Mouse (Mus musculus): Measurements from ENCODE around the gene Fam83g.

The Fam83g gene

DNA sequence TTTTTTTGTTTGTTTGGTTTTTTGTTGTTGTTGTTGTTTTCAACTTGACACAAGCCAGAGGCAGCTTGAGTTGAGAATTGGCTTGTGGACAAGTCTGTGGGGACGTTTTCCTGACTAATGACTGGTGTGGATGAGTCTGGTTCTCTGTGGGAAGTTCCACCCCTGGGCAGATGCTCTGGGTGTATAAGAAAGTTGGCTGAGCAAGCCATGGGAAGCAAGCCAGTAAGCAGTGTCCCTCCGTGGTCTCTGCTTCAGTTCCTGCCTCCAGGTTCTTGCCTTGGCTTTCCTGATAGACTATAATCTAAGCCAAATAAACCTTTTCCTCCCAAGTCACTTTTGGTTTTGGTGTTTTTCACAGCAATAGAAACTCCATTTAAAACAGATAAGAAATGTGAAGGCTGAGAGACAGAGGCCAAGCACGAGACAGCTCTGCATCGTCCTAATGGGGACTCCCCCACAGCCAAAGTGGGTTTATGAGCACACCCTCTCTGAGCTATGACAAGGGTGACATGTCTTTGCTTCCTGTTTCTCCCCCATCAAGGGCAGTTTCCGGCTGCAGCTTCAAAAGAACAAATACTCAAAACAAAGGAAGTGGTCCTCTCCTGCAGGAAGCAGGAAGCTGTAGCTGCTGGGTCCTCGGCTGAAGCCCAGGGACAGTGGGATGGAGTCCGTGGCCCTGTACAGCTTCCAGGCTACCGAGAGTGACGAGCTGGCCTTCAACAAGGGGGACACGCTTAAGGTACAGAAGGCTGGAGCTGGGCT is 31.0 kb upstream of the Fam83g start, which contains the start of gene Grap:
Gene Grap (plus strand): TSS at position 580 of the 762 bp plus-strand sequence.
- no peak for DNase-seq

- no peak for DNase-seq
Measured at GRCm38 (mm10) chr11:61653568-61653967, 30.3 kb upstream of the Fam83g start.

- DNase-seq: no peak
Measured at GRCm38 (mm10) chr11:61654786-61655311, 29.0 kb upstream of the Fam83g start.

DNA sequence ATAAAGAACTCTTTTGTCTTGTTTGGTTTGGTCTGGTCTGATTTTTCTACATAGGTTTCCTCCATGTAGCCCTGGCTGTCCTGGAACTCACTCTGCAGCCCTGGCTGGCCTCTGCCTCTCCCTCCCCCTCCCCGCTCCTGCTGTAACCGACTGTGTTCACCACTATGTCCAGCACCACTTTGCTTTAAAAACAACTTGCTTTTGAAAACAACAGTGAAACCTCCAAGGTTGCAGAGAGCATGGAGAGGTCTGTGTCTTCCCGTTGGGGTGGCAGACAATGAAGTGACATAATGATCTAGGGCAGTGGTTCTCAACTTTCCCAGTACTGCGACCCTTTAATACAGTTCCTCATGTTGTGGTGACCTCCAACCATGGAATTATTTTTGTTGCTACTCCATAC is 28.2 kb upstream of the Fam83g start:
- DNase-seq: no peak

GRCm38 (mm10) chr11:61656148-61656850 is 27.6 kb upstream of the Fam83g start:
- no peak for DNase-seq

DNA sequence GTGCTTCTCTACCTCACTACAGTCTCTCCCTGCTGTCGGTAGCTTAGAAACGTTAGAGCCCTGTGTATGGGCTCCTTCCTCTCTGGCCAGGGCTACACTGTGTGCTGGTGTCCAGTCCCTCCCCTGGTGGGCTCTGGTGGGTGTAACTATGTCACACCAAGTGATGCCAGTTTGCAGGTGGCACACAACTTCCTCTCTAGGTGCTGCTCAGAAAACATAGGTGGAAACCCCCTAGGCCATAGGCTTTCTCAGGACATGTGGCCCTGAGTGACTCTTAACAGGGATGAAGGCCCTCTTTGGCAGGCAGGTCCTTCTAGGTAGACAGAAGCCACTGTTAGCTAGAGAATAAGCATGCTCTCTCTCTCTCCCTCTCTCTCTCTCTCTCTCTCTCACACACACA is 26.5 kb upstream of the Fam83g start:
- DNase-seq: no peak

- DNase-seq: peak in 1 of 2 experiments; percentile 32
Measured at GRCm38 (mm10) chr11:61658360-61658922, 25.4 kb upstream of the Fam83g start.

- DNase-seq: peak; percentile 63 to 66
Measured at GRCm38 (mm10) chr11:61659011-61659858, 24.7 kb upstream of the Fam83g start.

DNA sequence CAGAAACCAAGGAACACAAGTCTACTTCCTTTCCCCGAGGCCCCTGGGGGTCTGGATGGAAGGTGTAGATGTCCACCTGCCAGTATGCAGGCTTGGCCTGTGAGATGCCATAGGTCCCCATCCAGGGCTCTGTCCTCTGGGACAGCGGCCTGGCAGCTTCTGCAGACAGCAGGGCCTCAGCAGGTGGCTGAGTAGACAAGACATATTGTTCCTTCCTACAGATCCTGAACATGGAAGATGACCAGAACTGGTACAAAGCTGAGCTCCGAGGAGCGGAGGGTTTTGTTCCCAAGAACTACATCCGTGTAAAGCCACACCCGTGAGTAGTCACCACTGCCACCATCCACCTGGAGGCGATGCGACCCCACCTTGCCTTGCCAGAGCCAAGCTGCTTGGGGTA is 23.9 kb upstream of the Fam83g start:
- DNase-seq: peak; percentile 55 to 62

DNA sequence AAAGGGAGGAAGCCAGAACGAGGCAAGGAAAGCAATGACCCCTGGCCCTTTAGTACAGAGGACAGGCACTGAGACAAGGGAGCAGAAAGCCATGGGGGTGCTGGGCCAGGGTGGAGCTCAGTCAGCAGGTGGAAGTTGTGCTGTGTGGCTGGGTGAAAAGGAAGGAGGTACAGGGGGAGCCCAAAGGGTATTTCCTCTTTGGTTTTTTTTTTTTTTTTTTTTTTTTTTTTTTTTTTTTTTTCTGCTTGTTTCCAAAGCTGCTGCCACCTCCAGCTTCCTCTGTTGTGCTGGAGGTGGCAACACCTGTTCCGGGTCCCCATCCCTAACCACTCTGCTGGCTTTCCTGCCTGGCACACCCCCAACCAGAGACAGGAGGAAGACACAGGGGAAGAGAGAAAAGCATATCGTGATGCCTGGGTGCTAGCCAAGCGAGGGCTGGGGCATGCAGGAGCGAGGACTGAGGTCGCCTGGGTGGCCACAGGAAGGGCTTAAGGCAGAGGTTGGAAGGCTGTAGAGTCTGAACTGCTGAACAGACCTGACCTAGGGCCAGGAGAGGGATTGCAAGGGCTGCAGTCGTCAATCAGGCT is 23.0 kb upstream of the Fam83g start:
- peak in 1 of 2 experiments; percentile 14 for DNase-seq

GRCm38 (mm10) chr11:61662189-61662588 is 21.7 kb upstream of the Fam83g start:
- no peak for DNase-seq

- DNase-seq: no peak
Measured at GRCm38 (mm10) chr11:61665401-61665800, 18.5 kb upstream of the Fam83g start.

DNA sequence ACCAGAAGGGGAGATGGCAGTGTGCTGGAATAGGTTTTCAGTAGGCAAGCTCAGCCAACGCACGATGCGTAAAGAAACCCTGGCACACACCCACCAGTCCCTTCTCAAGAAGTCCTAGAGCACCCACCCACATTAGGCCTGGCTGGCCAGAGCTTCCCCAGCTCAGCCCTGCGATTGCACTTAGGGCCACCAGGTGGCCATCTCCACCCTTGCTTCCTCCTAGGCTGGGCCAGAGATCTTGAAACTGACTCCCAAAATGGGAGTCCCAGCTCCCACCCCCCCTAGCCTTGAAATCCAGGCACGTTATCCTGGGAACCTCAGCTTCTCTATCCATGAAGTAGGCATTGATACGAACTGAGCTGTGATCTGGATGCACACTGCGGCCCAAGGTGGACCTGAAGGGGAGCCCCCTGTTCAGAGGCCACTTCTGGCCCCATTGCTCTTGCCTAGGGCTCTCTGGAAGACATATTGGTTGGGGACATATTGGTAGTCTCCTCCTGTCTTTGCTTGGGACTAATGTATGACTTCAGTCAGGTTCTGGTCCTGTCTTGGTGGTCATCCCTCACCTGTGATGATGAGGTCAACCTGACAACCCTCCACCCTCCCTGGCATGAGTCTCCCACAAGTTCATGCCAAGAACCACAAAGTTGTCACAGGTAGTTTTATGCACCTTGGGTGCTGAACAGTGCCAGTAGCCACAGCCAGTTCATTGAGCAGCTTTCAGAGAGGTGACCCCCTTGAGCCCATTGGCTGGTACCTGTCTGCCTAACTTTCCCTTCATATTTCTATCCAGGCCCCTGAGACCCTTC is 17.7 kb upstream of the Fam83g start:
- DNase-seq: peak; percentile 68 to 80

GRCm38 (mm10) chr11:61667248-61667647 is 16.6 kb upstream of the Fam83g start:
- peak in 1 of 2 experiments; percentile 10 for DNase-seq

- no peak for DNase-seq
Measured at GRCm38 (mm10) chr11:61667782-61668181, 16.1 kb upstream of the Fam83g start.

DNA sequence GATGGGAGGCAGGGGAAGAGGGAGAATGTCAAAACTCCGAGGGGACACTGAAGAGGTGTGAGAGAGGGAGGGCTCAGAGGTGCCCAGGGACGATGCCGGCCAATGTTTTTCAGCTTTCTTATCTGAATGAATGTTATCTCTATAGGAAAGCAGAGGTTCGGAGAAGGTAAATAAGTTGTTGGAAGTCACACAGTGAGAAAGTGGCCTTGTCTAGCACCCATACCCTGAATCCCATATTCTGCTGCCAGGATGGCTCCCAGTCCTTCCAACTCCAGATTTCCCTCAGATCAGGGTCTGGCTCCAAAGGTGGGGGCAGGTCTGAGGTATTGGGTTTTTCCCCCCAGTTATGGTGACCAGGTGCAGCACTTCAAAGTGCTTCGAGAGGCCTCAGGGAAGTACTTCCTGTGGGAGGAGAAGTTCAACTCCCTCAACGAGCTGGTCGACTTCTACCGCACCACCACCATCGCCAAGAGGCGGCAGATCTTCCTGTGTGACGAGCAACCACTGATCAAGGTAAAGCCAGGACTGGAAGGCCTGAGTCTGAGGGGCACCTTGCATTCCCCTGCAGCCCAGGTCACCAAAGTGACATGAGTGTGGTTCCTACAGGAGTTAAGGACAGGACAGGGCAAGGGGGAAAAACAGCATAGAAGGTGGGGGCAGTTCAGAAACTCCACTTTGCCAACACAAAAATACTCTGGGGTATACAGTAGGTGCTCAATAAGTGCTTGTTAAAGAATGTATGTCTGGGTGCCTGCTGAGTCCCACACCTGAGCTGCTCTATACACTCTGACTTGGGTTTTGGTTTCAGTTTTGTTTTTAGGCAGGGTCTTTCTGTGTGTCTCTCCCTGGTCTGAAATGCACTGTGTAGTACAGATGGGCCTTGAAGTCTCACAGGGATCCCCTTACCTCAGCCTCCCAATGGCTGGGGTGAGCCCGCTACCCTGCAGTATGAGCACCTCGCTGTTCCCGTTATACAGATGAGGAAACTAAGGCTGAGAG is 14.1 kb upstream of the Fam83g start:
- no peak for DNase-seq

DNA sequence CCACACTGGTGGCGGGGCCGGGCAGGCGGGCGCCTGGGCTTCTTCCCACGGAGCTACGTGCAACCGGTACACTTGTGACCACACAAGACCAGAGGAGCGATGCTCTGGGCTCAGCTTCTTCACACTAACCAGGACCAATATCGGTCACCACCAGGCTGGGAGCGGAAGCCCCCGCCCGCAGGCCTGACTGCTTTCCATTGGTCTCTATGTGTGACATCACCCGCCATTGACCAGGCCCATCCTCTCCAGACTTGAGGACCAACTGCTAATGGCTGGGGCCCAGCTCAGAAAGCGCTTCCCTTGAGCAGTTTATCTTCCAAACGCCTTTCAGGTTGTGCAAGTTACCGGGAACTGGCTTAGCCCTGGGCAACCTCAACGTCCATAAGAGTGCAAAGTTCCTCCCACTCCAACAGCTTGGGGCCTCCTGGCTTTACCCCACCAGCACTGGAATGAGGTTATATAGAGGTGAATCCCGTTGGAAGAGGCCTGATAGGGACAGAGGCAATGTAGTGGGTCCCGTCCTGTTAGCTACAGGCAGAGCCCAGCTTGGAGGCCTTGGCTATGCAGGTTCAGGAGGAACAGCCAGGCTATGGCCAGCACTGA is 12.0 kb upstream of the Fam83g start:
- no peak for DNase-seq

- peak; percentile 65 to 82 for DNase-seq
Measured at GRCm38 (mm10) chr11:61673686-61674085, 10.2 kb upstream of the Fam83g start.

DNA sequence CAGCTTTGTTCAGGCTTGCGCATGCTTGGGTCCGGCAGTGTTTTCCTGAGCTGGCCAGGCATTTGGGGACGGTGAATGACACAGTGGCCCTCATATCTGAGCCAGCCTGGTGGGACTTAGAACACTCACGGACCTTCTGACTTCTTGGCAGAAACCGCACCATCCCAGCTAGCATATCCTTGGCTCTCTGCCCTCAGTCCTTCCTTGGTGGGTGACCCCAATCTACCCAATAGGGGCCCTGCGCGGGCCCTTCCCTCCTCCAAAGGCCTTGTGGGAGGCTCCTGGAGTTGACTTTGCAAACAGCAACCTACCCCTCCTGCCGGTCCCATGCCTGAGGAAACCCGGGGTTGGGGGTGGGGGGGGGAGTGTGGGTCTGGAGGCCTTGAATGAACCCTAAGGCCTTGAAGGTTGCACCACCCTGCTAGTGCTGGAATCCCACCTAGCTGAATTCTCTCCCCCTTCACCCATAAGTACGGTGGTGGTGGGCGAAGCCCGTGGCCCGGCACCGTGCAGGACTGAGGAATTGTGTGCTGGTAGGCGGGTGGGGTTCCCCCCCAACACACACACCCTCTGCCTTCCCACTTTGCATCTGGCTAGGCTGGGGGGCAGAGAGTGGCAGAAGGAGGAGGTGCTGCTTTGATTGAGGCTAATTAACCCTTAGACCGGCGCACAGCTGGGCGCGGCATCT is 9.6 kb upstream of the Fam83g start:
- DNase-seq: peak in 1 of 2 experiments; percentile 10

All from cerebellum, postnatal 25 days (tissue).